Mouse (Mus musculus) gastrocnemius, adult 2 months (tissue): ENCODE measurements around the gene Gpr161. TPM values are rescaled to one million over a fixed set of nuclear protein-coding genes. Genes with fewer than 3 reads are reported as not detected.
"Not testable (repeated sequence)": the region's sequence is repeated elsewhere in the genome, so short reads cannot be mapped to it uniquely, and the experiment has no call there.

Source experiments
- DNase-seq: peaks from one replicate; pipeline ENCODE4 v3.0.0; 2022
- H3K27ac ChIP-seq: fragments of 200-600 bp; 2 replicates; pipeline ENCODE4 v1.8.1; 2022; ENCODE audit warnings: mild to moderate bottlenecking
- H3K4me3 ChIP-seq: fragments of 200-600 bp; 2 replicates; pipeline ENCODE4 v1.8.1; 2022; ENCODE audit warnings: mild to moderate bottlenecking, moderate library complexity
- CTCF ChIP-seq: fragments of 200-600 bp; IDR thresholded peaks from 2 replicates; pipeline ENCODE4 v1.8.1; 2022; ENCODE audit warnings: antibody characterized with exemption, mild to moderate bottlenecking, moderate library complexity
- intact Hi-C: fragments of 180-260 bp; cut with DNase I; formaldehyde crosslinking; loops from one replicate; pipeline ENCODE4 v1.15.1; 2025
- total RNA-seq, 2 experiments: library from RNA; stranded (reverse); gene quantifications; 2 replicates each; pipeline ENCODE4 v1.2.3; 2021

Gene Gpr161
- total RNA-seq, 2 experiments from 2014 or later: 1.0 to 1.3 TPM

GRCm38 (mm10) chr1:165321891-165322290, 26.3 kb downstream of the Gpr161 start:
- Histone ChIP-seq H3K4me3 (no peak overlapping the region), H3K27ac (no peak overlapping the region)
- no peak for TF ChIP-seq CTCF
- intact Hi-C loops: loop anchor here (5.0 kb wide), 1 partner anchor 85 kb away; the partner anchor contains the start of gene Tiprl
- DNase-seq: no peak

DNA sequence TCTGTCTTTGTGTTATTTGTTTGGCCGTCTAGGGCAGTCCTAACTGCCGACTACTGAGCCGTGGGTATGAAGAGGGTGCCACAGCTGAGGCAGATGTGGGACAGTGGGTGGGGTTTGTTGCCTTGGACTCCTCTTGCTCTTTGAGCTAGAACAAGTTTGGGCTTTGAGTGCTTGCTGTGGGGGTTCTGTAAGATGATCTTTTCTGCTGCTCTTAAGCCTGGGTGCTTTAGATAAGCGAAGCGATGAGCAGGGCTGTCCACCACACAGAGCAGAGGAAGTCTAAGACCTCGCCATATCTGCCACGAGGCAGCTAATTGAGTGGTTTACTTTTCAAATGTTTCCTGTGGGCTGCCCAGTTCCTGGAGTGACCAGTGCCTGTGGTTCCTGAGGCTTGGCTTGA, 27.3 kb downstream of the Gpr161 start:
- TF ChIP-seq CTCF: no peak
- no peak overlapping the region for H3K27ac ChIP-seq
- intact Hi-C loops: loop anchor here (5.0 kb wide), 1 partner anchor 86 kb away; the partner anchor contains the start of gene Tiprl
- no peak overlapping the region for H3K4me3 ChIP-seq
- DNase-seq: no peak

- no peak for DNase-seq
- Histone ChIP-seq H3K27ac (no peak overlapping the region), H3K4me3 (no peak overlapping the region)
- TF ChIP-seq CTCF: no peak
- intact Hi-C loops: no loop called here
Measured at GRCm38 (mm10) chr1:165327370-165327769, 31.8 kb downstream of the Gpr161 start.

- no peak overlapping the region for H3K4me3 ChIP-seq
- intact Hi-C loops: no loop called here
- DNase-seq: no peak
- peak overlapping the region; percentile 28; the same call in 1 of the 2 replicates for H3K27ac ChIP-seq
- TF ChIP-seq CTCF: no peak
Measured at GRCm38 (mm10) chr1:165327831-165328230, 32.2 kb downstream of the Gpr161 start.

DNA sequence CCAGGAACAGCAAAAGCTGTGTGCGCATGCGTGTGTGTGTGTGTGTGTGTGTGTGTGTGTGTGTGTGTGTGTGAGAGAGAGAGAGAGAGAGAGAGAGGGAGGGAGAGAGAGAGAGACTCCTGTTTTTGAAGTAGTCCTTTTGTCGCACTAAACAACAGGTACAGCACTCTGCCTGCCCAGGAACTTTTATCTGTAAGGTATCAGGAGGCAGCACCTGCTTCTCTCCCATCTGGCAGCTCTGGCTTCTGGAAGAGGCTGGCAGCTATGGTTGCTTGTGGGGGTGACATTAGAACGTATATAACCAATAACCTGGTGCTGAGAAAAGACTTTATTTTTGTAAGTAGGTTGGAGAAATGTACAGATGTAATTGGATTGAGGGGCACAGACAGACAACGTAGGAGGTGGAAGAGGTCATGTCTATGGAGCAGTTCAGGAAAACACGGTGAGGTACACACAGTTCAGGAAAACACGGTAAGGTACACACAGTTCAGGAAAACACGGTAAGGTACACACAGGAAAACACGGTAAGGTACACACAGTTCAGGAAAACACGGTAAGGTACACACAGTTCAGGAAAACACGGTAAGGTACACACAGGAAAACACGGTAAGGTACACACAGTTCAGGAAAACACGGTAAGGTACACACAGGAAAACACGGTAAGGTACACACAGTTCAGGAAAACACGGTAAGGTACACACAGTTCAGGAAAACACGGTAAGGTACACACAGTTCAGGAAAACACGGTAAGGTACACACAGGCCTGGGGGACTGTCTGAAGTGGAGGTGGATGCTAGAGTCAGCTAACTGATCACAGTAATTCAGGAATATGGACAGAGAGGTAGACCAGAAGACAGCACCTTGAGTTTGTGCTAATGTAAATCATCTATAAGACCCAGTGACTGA, 33.0 kb downstream of the Gpr161 start:
- intact Hi-C loops, H3K4me3 ChIP-seq, H3K27ac ChIP-seq, DNase-seq: not testable (repeated sequence)

DNA sequence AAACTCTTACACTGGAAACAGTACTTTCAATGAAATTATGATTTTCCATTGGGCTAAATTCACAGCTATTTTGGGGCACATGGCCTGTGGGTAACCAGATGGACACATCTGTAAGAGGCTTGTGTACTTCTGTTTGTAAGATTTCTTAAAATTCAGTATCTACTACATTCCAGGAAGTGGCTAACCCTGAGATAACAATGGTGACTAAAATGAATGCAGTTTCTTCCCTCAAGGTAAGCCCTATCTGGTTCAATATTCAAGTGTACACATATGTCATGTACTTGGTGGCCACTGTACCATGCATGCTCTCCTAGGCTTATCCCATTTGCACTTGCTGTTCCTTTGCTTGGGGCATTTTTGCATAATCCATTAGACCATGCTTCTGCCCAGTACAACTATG, 35.3 kb downstream of the Gpr161 start:
- no peak for TF ChIP-seq CTCF
- Histone ChIP-seq H3K4me3 (no peak overlapping the region), H3K27ac (no peak overlapping the region)
- intact Hi-C loops: no loop called here
- DNase-seq: no peak

DNA sequence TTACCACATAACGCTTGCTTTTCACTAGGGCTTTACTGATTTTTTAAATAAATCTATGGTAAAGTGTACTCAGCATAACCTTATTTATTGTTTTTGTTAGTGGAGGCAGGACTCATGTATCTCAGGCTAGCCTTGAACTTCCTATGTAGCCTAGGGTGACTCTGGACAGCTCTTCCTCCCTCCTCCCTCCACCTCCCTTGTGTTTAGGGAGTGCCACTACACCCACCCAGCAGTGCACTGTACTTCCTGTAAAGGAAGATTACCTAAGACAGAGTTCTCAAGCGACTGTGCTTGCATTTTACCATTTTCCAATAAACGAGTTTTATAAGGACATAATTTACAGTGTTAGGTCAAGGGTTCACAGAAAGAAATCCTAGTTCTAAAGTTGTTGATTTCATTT, 37.2 kb downstream of the Gpr161 start:
- Histone ChIP-seq H3K4me3 (no peak overlapping the region), H3K27ac (no peak overlapping the region)
- intact Hi-C loops: no loop called here
- no peak for DNase-seq
- no peak for TF ChIP-seq CTCF

DNA sequence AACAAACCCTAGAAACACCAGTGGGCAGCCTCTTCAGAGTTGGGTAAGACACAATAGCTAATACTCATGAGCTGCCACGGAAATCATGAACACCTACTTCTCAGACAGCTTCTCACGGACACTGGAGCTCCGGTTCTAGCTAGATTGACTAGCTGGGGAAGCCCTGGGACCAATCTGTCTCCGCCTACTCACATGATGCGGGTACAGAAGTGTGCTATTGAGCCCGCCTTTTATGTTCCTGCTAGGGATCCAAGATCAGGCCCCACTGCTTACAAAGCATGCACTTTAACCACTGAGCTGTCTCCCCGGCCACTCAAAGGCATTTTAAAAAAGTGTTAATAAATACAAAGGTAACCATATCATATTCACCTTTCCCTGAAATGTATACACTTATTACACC, 46.5 kb downstream of the Gpr161 start:
- no peak overlapping the region for H3K4me3 ChIP-seq
- TF ChIP-seq CTCF: no peak
- intact Hi-C loops: no loop called here
- no peak overlapping the region for H3K27ac ChIP-seq
- no peak for DNase-seq

DNA sequence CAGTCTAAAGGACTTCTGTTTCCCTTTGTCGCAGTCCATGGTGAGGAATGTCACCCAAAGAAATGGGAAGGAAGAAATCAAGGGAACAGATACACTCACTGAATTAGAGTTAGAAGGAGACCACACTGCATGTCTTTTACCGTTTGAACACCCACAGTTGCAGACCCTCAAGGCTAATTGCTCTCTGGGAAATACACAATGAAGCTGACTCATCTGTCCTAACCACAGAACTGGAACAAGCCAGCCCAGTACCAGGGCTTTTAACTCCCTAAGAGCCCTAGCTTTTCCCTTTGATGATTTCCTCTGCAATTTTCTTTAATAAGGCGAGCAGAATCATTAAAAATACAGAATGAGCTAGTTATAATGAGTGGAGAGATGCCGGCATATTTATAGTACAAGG, 48.9 kb downstream of the Gpr161 start:
- DNase-seq: no peak
- TF ChIP-seq CTCF: no peak
- no peak overlapping the region for H3K4me3 ChIP-seq
- H3K27ac ChIP-seq: no peak overlapping the region
- intact Hi-C loops: no loop called here

GRCm38 (mm10) chr1:165348627-165349026, 53.0 kb downstream of the Gpr161 start:
- no peak overlapping the region for H3K4me3 ChIP-seq
- intact Hi-C loops: no loop called here
- TF ChIP-seq CTCF: no peak
- H3K27ac ChIP-seq: no peak overlapping the region
- DNase-seq: no peak

GRCm38 (mm10) chr1:165356347-165356746, 60.8 kb downstream of the Gpr161 start:
- intact Hi-C loops: no loop called here
- no peak overlapping the region for H3K27ac ChIP-seq
- H3K4me3 ChIP-seq: no peak overlapping the region
- TF ChIP-seq CTCF: no peak
- no peak for DNase-seq

DNA sequence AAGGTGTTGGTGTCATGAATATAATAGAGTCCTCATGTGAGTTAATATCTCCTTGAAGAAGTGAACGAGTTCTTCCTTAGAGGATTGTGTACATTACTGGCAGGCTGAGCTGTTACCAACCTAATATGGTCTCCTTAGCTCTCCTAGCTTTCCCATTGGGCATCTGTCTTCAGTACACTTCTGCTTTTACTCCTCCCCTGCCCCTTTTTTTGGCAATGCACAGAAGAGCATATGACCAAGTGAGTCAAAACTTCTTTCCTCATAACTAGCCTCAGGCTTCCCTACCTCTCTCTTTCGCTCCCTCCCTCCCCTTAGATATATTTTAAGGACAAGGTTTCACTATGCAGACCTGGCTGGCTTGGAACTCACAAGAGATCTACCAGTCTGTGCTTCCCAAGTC, 67.7 kb downstream of the Gpr161 start:
- no peak for DNase-seq
- Histone ChIP-seq H3K4me3 (no peak overlapping the region), H3K27ac (no peak overlapping the region)
- no peak for TF ChIP-seq CTCF
- intact Hi-C loops: no loop called here

DNA sequence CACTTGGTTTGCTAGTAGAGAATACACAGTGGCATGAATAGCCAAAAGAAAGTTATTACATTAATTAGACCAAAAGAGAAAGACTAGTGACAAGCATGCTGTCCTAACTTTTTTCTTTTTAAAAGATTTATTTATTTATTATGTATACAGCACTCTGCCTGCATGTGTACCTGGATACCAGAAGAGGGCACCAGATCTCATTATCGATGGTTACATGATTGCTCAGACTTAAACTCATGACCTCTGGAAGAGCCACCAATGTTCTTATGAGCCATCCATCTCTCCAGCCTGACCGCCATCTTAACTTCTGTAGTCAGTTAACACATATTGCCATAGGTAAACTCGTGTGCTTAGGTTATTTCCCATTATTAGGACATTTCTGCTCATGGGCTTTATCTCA, 69.5 kb downstream of the Gpr161 start:
- no peak for DNase-seq
- intact Hi-C loops: no loop called here
- TF ChIP-seq CTCF: peak; percentile 36; the same call in 1 of the 2 replicates
- Histone ChIP-seq H3K4me3 (no peak overlapping the region), H3K27ac (no peak overlapping the region)

DNA sequence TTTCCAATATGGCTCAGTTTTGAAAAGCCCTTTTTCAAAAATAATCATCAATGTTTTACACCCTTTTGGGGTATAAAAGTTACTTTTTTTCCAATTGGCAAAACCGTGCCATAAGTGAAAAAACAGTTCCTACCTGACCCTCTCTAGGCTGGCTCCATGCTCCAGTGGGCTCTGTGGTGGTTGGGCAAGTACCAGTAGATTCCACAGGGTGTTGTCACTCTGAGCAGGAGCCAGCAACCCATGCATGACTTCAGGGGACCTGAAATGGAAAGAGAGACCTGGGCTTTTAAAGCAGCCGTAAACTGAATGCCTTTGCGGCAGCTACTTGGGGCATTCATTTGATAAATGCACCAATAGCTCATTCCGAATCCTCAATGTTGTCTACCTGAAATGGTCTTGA, 75.4 kb downstream of the Gpr161 start:
- Histone ChIP-seq H3K4me3 (no peak overlapping the region), H3K27ac (no peak overlapping the region)
- TF ChIP-seq CTCF: no peak
- DNase-seq: no peak
- intact Hi-C loops: no loop called here
